Mouse (Mus musculus) left cerebral cortex, adult 11 months (tissue): ENCODE data around the gene Slc24a3.

Experiments
- DNase-seq: peaks from one replicate; pipeline ENCODE4 v3.0.0; 2022; ENCODE audit warnings: low spot score

Gene Slc24a3

GRCm38 (mm10) chr2:145438336-145438735 is 270.8 kb downstream of the Slc24a3 start:
- DNase-seq: no peak

- DNase-seq: no peak
Observed at GRCm38 (mm10) chr2:145439755-145440154, 272.2 kb downstream of the Slc24a3 start.

GRCm38 (mm10) chr2:145457106-145457747 is 289.7 kb downstream of the Slc24a3 start:
- no peak for DNase-seq

GRCm38 (mm10) chr2:145460854-145461423 is 293.4 kb downstream of the Slc24a3 start:
- no peak for DNase-seq

GRCm38 (mm10) chr2:145462253-145462652 is 294.7 kb downstream of the Slc24a3 start:
- DNase-seq: no peak

- DNase-seq: no peak
Observed at GRCm38 (mm10) chr2:145468701-145469325, 301.3 kb downstream of the Slc24a3 start.

GRCm38 (mm10) chr2:145477484-145477883 is 309.9 kb downstream of the Slc24a3 start:
- DNase-seq: no peak

GRCm38 (mm10) chr2:145479676-145480075 is 312.1 kb downstream of the Slc24a3 start:
- DNase-seq: no peak

GRCm38 (mm10) chr2:145500231-145500630 is 332.7 kb downstream of the Slc24a3 start:
- no peak for DNase-seq

- DNase-seq: no peak
Observed at GRCm38 (mm10) chr2:145501472-145501871, 333.9 kb downstream of the Slc24a3 start.

- no peak for DNase-seq
Observed at GRCm38 (mm10) chr2:145507702-145508101, 340.1 kb downstream of the Slc24a3 start.

GRCm38 (mm10) chr2:145510650-145511225 is 343.2 kb downstream of the Slc24a3 start:
- no peak for DNase-seq

GRCm38 (mm10) chr2:145515956-145516355 is 348.4 kb downstream of the Slc24a3 start:
- DNase-seq: no peak

- peak; percentile 73 for DNase-seq
Observed at GRCm38 (mm10) chr2:145517346-145517745, 349.8 kb downstream of the Slc24a3 start.

GRCm38 (mm10) chr2:145522017-145522416 is 354.5 kb downstream of the Slc24a3 start:
- DNase-seq: no peak

GRCm38 (mm10) chr2:145523381-145523780 is 355.8 kb downstream of the Slc24a3 start:
- DNase-seq: no peak

GRCm38 (mm10) chr2:145527151-145527550 is 359.6 kb downstream of the Slc24a3 start:
- DNase-seq: no peak

GRCm38 (mm10) chr2:145530941-145531353 is 363.4 kb downstream of the Slc24a3 start:
- DNase-seq: peak; percentile 27

GRCm38 (mm10) chr2:145533086-145533485 is 365.5 kb downstream of the Slc24a3 start:
- no peak for DNase-seq

- no peak for DNase-seq
Observed at GRCm38 (mm10) chr2:145535307-145535706, 367.8 kb downstream of the Slc24a3 start.

- no peak for DNase-seq
Observed at GRCm38 (mm10) chr2:145535774-145536173, 368.2 kb downstream of the Slc24a3 start.

- no peak for DNase-seq
Observed at GRCm38 (mm10) chr2:145536986-145537385, 369.4 kb downstream of the Slc24a3 start.

- no peak for DNase-seq
Observed at GRCm38 (mm10) chr2:145541695-145542094, 374.1 kb downstream of the Slc24a3 start.
